Mouse (Mus musculus) kidney, postnatal 4 days (tissue): ENCODE measurements around the gene Gm14632.
"Not testable (repeated sequence)": the region's sequence is repeated elsewhere in the genome, so short reads cannot be mapped to it uniquely, and the experiment has no call there.

Experiments used
- DNase-seq, 2 experiments: peaks; one replicate each; pipeline ENCODE4 v3.0.0; 2021; ENCODE audit warnings: mixed read lengths in 2 of 2

The Gm14632 gene

GRCm38 (mm10) chrX:30329472-30329871, at the start of gene Gm14632:
Gene Gm14632 (plus strand): TSS chrX:30329772.
- DNase-seq = not testable (repeated sequence)
